Mouse (Mus musculus) ES-E14 (cell line): ENCODE results near the gene Mrtfb.

Source experiments
- CHD2 ChIP-seq: IDR thresholded peaks from 2 replicates; pipeline ENCODE4 v1.6.1; 2014; ENCODE audit warnings: mild to moderate bottlenecking, low read depth, low read length, inconsistent platforms
- HCFC1 ChIP-seq: IDR thresholded peaks from 2 replicates; pipeline ENCODE4 v1.6.1; 2012; ENCODE audit warnings: low read length, inconsistent platforms, borderline replicate concordance; ENCODE audit not compliant: insufficient read depth
- MAFK ChIP-seq: IDR thresholded peaks from 2 replicates; pipeline ENCODE4 v1.6.1; 2014; ENCODE audit warnings: mild to moderate bottlenecking, low read depth, low read length, inconsistent platforms; ENCODE audit not compliant: insufficient read depth
- ZC3H11A ChIP-seq: IDR thresholded peaks from 2 replicates; pipeline ENCODE4 v1.6.1; 2012; ENCODE audit warnings: low read depth, mild to moderate bottlenecking, inconsistent platforms, low read length, borderline replicate concordance
- ZNF384 ChIP-seq: IDR thresholded peaks from 2 replicates; pipeline ENCODE4 v1.6.1; 2012; ENCODE audit warnings: low read depth, low read length, inconsistent platforms

- no peak for TF ChIP-seq ZNF384
- TF ChIP-seq ZC3H11A: no peak
- no peak for TF ChIP-seq HCFC1
- no peak for TF ChIP-seq CHD2
- TF ChIP-seq MAFK: no peak
Observed at GRCm38 (mm10) chr16:13419752-13420151, 163.5 kb downstream of the Mrtfb start.
